Comparison of ENCODE assay signal across 25 mouse cellular contexts in the genomic region with DNA sequence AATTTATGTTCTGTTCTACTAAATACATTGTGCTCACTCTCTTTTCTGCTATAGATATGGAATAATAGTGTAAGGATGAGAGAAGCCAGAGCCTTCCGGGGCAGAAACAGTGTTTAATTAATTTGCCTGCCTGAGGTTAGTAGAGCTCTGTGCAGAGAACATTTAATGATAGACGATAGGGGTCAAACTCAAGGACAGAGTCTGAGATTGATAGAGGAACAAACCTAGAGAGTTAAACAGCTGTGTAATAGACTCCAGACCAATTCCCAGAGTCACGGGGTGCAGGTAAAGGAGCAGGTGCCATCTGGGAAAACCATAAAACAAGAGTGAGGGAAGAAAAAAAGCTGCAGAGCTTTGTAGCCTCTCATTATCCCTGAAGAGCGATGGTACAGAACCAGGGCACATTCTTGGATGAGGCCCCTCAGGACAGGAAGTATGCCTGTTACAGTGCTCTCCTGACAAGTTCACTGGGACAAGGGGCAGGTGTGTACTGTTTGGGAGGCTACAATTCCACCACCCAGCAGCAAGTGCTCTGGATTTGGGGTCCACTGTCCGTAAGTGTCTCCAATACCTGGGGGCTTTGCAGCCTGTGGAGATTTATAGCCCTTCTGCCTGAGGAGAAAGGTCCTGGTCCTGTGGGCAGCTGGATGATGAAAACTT.
A peak's percentile ranks its signal among the peaks of the same experiment; 100 is the strongest.
DNase-seq lines count a peak whose midpoint lies in the region; ATAC-seq and TF ChIP-seq lines count a peak whose summit lies in the region.
"Had no signal": no experiment of that assay in that cellular context is flagged by ENCODE, and none has a peak within 500 bp of the region (broad histone marks: within the 10 kb centered on the region; RNA-seq: fewer than 3 reads in every experiment).

No protein-coding gene starts in this region.

- H3K9ac ChIP-seq in hindbrain, embryonic 13.5 days: no peak overlapping the region
- H3K9ac ChIP-seq in hindbrain, postnatal 0 days (replicated peaks; ENCODE audit: low read length): no peak overlapping the region
- no peak overlapping the region for H3K9ac ChIP-seq in midbrain, embryonic 15.5 days
- no peak overlapping the region for H3K9ac ChIP-seq in neural tube, embryonic 15.5 days (replicated peaks)
- H3K9ac ChIP-seq: forebrain, postnatal 0 days; hindbrain, embryonic 12.5 days; liver, embryonic 14.5 days; lung, embryonic 15.5 days; midbrain, embryonic 12.5 days had no signal

- H3K36me3 ChIP-seq in heart, embryonic 10.5 days: no peaks in the 10 kb centered on the region
- no peaks in the 10 kb centered on the region for H3K36me3 ChIP-seq in hindbrain, embryonic 13.5 days
- no peaks in the 10 kb centered on the region for H3K36me3 ChIP-seq in hindbrain, postnatal 0 days (ENCODE audit: insufficient read depth, low read length)
- no peaks in the 10 kb centered on the region for H3K36me3 ChIP-seq in midbrain, embryonic 15.5 days (replicated peaks)
- H3K36me3 ChIP-seq in midbrain, embryonic 10.5 days: no peaks in the 10 kb centered on the region
- H3K36me3 ChIP-seq in neural tube, embryonic 15.5 days: no peaks in the 10 kb centered on the region
- H3K36me3 ChIP-seq: forebrain, embryonic 10.5 days; G1E; hindbrain, embryonic 12.5 days; lung, embryonic 15.5 days; midbrain, embryonic 12.5 days had no signal

- H3K4me2 ChIP-seq in hindbrain, embryonic 13.5 days: no peak overlapping the region
- H3K4me2 ChIP-seq in hindbrain, postnatal 0 days (ENCODE audit: low read depth, low read length): no peak overlapping the region
- no peak overlapping the region for H3K4me2 ChIP-seq in midbrain, embryonic 15.5 days
- no peak overlapping the region for H3K4me2 ChIP-seq in neural tube, embryonic 15.5 days
- H3K4me2 ChIP-seq: hindbrain, embryonic 12.5 days; lung, embryonic 15.5 days; midbrain, embryonic 12.5 days had no signal

- no peaks in the 10 kb centered on the region for H3K27me3 ChIP-seq in heart, embryonic 10.5 days (ENCODE audit: insufficient read depth, poor library complexity, severe bottlenecking)
- no peaks in the 10 kb centered on the region for H3K27me3 ChIP-seq in hindbrain, embryonic 13.5 days
- H3K27me3 ChIP-seq in hindbrain, postnatal 0 days (ENCODE audit: insufficient read depth, low read length): no peaks in the 10 kb centered on the region
- no peaks in the 10 kb centered on the region for H3K27me3 ChIP-seq in midbrain, embryonic 15.5 days (replicated peaks)
- no peaks in the 10 kb centered on the region for H3K27me3 ChIP-seq in midbrain, embryonic 10.5 days (ENCODE audit: low read depth, poor library complexity, severe bottlenecking)
- no peaks in the 10 kb centered on the region for H3K27me3 ChIP-seq in neural tube, embryonic 15.5 days (replicated peaks)
- H3K27me3 ChIP-seq: hindbrain, embryonic 12.5 days; lung, embryonic 15.5 days; midbrain, embryonic 12.5 days had no signal

- no peak for TF ChIP-seq CTCF in hindbrain, postnatal 0 days (IDR thresholded peaks at IDR 0.05; ENCODE audit: low read depth)

- ATAC-seq in hindbrain, embryonic 13.5 days (ENCODE audit: low FRiP score): peak; percentile 39; the same call in 1 of the 2 replicates
- ATAC-seq in hindbrain, postnatal 0 days: no peak
- peak; percentile 54; the same call in 1 of the 2 replicates for ATAC-seq in midbrain, embryonic 15.5 days (replicated peaks)
- ATAC-seq in neural tube, embryonic 15.5 days (ENCODE audit: low FRiP score): peak; percentile 41; the same call in 1 of the 2 replicates
- ATAC-seq: activated CD4-positive, CD25-positive, alpha-beta regulatory T cell, adult 4 months; forebrain, postnatal 0 days had no signal

- no peak for DNase-seq in heart, embryonic 10.5 days (ENCODE audit: low spot score)
- DNase-seq in heart, adult 18-20 months: no peak
- DNase-seq in hindbrain, postnatal 0 days (ENCODE audit: low spot score): no peak
- DNase-seq in midbrain, embryonic 10.5 days (ENCODE audit: low spot score): no peak
- no peak for DNase-seq in left cerebral cortex, adult 18-20 months (ENCODE audit: low spot score in 2 of 2)
- DNase-seq: adrenal gland, postnatal 10 days; cerebellum, adult 9-11 months; forebrain, postnatal 0 days; kidney, adult 11 months; kidney, postnatal 25 days; left cerebral cortex, postnatal 4 days; lung, postnatal 4 days; right cerebral cortex, adult 18-20 months had no signal

- peak overlapping the region; percentile 32 for H3K27ac ChIP-seq in heart, embryonic 10.5 days
- peak overlapping the region; percentile 44; the same call in 1 of the 2 replicates for H3K27ac ChIP-seq in hindbrain, embryonic 13.5 days
- H3K27ac ChIP-seq in hindbrain, postnatal 0 days: no peak overlapping the region
- H3K27ac ChIP-seq in midbrain, embryonic 15.5 days: no peak overlapping the region
- no peak overlapping the region for H3K27ac ChIP-seq in midbrain, embryonic 10.5 days (replicated peaks)
- no peak overlapping the region for H3K27ac ChIP-seq in neural tube, embryonic 15.5 days (replicated peaks)
- H3K27ac ChIP-seq: forebrain, embryonic 10.5 days; hindbrain, embryonic 12.5 days; left cerebral cortex, adult 2 months; liver, embryonic 14.5 days; lung, embryonic 15.5 days; midbrain, embryonic 12.5 days; stomach, postnatal 0 days had no signal

- WGBS in heart, embryonic 10.5 days: 69% methylated on average over 5 of the region's 5 CpGs
- WGBS in hindbrain, embryonic 13.5 days: 69% methylated on average over 5 of the region's 5 CpGs
- 64% methylated on average over 5 of the region's 5 CpGs for WGBS in hindbrain, postnatal 0 days
- 63% methylated on average over 5 of the region's 5 CpGs for WGBS in midbrain, embryonic 15.5 days
- 82% methylated on average over 5 of the region's 5 CpGs for WGBS in midbrain, embryonic 10.5 days
- 49% methylated on average over 5 of the region's 5 CpGs for WGBS in neural tube, embryonic 15.5 days

- H3K4me1 ChIP-seq in heart, embryonic 10.5 days: peaks cover 7% of the 10 kb centered on the region
- peaks cover 6% of the 10 kb centered on the region; the same call in 1 of the 2 replicates for H3K4me1 ChIP-seq in hindbrain, embryonic 13.5 days (replicated peaks)
- H3K4me1 ChIP-seq in hindbrain, postnatal 0 days (ENCODE audit: insufficient read depth, low read length): no peaks in the 10 kb centered on the region
- no peaks in the 10 kb centered on the region for H3K4me1 ChIP-seq in midbrain, embryonic 15.5 days
- no peaks in the 10 kb centered on the region for H3K4me1 ChIP-seq in midbrain, embryonic 10.5 days
- H3K4me1 ChIP-seq in neural tube, embryonic 15.5 days: peaks cover 3% of the 10 kb centered on the region; the same call in 1 of the 2 replicates
- H3K4me1 ChIP-seq: forebrain, embryonic 10.5 days; hindbrain, embryonic 12.5 days; lung, embryonic 15.5 days; midbrain, embryonic 12.5 days had no signal

- no peak overlapping the region for H3K4me3 ChIP-seq in heart, embryonic 10.5 days
- no peak overlapping the region for H3K4me3 ChIP-seq in hindbrain, embryonic 13.5 days
- H3K4me3 ChIP-seq in hindbrain, postnatal 0 days (ENCODE audit: low read length): no peak overlapping the region
- H3K4me3 ChIP-seq in midbrain, embryonic 15.5 days: no peak overlapping the region
- H3K4me3 ChIP-seq in midbrain, embryonic 10.5 days: no peak overlapping the region
- H3K4me3 ChIP-seq in neural tube, embryonic 15.5 days (replicated peaks): no peak overlapping the region
- H3K4me3 ChIP-seq: forebrain, embryonic 10.5 days; hindbrain, embryonic 12.5 days; left cerebral cortex, adult 2 months; lung, embryonic 15.5 days; midbrain, embryonic 12.5 days had no signal

- H3K9me3 ChIP-seq in heart, embryonic 10.5 days: no peaks in the 10 kb centered on the region
- no peaks in the 10 kb centered on the region for H3K9me3 ChIP-seq in hindbrain, embryonic 13.5 days
- H3K9me3 ChIP-seq in hindbrain, postnatal 0 days (ENCODE audit: low read length): no peaks in the 10 kb centered on the region
- no peaks in the 10 kb centered on the region for H3K9me3 ChIP-seq in midbrain, embryonic 15.5 days
- no peaks in the 10 kb centered on the region for H3K9me3 ChIP-seq in midbrain, embryonic 10.5 days (replicated peaks)
- no peaks in the 10 kb centered on the region for H3K9me3 ChIP-seq in neural tube, embryonic 15.5 days (replicated peaks)
- H3K9me3 ChIP-seq: forebrain, embryonic 10.5 days; G1E; hindbrain, embryonic 12.5 days; lung, embryonic 15.5 days; midbrain, embryonic 12.5 days had no signal

Comparison
In these comparisons a context has a peak if more than half of its experiments do, and no peak if none do; other contexts are left out.
1. H3K27ac ChIP-seq: peak in heart, embryonic 10.5 days (single experiment) and hindbrain, embryonic 13.5 days (single experiment); none in hindbrain, postnatal 0 days (single experiment), midbrain, embryonic 15.5 days (single experiment), midbrain, embryonic 10.5 days (single experiment) and neural tube, embryonic 15.5 days (single experiment).